Mouse (Mus musculus): ENCODE results near the gene Nkapl.
"Not testable (repeated sequence)": the region's sequence is repeated elsewhere in the genome, so short reads cannot be mapped to it uniquely, and the experiment has no call there.

Nkapl gene

DNA sequence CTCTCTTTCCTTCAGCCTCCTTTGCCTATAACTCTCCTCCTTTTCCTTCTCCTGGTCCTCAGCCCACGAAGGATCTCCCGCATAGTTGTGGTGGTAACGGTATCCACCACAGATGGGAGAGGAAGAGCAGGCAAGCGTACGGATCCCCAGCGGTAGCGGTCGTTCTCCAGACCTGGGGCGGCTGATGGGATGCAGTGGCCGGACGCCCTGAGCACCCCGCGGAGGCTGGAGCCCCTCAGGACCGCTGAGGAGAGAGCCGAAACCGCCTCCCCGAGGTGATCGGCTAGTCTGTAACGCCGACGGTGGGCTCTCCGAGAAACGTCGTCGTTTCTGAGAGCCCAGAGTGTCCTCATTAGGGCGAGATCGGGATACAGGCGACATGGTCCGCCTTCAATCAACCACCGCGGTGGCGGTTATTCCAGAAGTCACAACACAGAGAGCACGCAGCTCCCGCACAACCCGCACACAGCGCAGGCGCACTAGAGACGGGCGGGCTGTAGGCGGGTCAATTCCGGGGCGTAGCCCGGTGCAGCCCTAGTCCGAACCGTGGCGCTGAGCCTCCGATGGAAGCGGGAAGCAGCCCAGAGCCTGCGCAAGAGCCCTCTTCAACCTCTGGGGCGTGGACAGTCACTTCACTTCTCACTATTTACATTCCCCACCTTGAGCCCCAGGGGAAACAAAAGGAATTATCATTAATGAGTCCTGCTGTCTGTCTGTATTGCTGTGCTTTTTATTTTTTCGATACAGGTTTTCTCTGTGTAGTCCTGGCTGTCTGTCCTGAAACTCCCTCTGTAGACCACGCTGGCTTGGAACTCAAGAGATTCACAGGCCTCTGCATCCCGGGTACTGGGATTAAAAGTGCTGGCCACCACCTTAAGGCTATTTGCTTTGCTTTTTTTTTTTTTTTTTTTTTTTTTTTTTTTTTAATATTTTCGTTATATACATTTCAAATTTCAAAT is at the start of gene Nkapl:
Nkapl (minus strand) TSS at position 449 of the 959 bp plus-strand sequence.
- DNase-seq (ENCODE audit: low spot score), result peak; percentile 48

DNA sequence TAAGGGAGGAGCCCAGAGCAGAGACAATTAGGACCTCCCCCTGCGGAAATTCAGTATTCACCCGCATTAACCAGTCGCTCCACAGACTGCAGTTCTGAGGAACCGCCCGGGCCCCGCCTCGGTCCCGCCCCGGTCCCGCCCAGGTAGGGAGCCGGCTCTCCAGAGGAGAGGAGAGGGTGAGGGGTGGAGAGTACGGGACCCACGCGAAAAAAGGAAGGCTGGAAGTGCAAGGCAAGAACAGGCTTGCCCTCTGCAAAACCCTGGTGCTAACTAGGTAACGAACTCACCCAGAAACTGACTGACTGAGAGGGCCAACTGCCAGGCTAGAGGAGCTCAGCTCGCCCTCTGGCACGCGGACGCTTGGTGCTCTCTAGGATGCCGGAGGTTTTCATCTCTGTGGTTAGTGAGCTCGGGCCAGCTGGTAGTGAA is 37.9 kb upstream of the Nkapl start:
- peak; percentile 58 for DNase-seq (ENCODE audit: low spot score)

DNA sequence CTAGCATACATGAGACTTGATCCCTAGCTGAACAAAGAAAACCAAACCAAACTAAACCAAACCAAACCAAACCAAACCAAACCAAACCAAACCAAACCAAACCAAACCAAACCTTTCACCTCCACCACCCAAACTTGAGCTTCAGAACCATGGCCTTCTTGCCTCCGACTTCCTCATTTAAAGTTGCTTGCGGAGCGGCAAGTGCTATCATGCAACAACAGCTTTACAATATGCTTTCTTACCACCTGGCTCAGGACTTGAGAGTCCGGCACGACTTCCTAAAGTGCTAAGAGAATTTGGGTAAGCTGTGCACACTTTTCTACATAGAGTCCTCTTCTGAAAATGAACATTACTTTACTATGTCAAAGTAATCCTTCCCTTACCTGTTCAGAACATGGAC is 34.0 kb upstream of the Nkapl start:
- no peak for DNase-seq (ENCODE audit: low spot score)

DNA sequence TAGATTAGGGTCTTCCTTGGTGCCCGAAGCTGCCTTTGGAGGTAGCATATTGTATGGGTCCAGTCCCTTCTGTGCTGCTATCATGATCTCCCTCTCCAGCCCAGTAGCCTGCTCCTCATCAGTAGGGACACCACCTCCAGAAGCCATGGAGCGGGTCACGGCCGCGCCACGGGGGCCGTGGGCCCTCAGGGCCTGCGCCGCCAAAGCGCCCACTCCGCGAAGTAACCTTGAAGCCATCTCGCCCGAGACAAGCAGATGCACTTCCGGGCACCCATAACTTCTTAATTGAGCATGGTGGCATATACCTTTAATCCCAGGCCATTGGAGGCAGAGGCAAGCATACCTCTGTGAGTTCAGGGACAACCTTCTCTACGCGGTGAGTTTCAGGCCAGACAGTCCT is 32.9 kb upstream of the Nkapl start, which contains the start of gene Gm11273:
Gm11273 (minus strand) TSS at position 237 of the 400 bp plus-strand sequence.
- DNase-seq (ENCODE audit: low spot score), result not testable (repeated sequence)

DNA sequence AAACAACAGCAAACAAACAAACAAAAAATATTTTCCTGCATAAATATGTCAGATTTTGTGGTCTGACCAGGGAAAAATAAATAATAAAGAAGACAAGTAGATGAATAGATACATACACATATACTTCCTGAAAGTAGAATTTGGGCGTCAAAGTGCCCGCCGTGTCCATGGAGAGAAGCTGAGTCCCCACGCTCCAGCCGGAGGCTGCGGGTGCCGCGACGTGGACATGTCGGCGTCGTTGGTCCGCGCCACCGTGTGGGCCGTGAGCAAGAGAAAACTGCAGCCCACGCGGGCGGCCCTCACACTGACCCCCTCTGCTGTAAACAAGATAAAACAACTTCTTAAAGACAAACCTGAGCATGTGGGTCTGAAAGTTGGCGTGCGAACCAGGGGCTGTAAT is 26.8 kb upstream of the Nkapl start, which contains the start of gene AK157302:
AK157302 (plus strand) TSS at position 144 of the 400 bp plus-strand sequence.
- no peak for DNase-seq (ENCODE audit: low spot score)

DNA sequence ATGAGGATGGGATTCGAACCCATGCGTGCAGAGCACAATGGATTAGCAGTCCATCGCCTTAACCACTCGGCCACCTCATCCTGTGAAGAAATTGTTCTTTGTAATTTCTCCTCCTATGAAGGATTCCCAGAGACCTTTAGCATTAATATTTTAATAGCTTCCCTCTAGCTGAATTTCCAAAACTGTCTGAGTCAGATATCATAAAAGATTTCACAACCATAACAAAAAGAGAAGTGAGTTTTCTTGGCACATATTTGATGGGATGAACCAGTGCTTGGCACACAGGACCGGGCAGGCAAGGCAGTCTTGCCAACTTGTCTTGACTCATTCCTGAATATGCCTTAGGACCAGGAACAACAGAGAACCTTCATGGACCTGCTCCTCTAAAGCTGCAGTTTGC is 24.5 kb upstream of the Nkapl start:
- no peak for DNase-seq (ENCODE audit: low spot score)

DNA sequence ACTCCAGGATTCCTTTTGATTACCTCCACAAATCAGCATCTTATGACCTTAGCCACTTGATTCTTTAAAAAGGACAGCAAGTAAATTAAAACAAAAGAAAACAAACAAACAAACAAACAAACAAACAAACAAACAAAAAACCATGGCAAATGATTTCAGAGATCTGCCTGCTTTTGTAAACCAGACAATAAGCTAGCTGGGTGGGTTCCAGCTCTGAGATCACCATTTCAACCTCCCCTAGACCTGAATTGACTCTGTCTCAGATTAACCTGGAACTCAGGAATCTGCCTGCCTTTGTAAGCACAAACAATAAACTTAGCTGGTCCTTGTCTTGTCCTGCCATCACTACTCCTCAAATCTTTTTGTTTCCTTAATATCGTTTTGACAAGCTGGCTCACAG is 18.6 kb upstream of the Nkapl start:
- DNase-seq (ENCODE audit: low spot score), result no peak

DNA sequence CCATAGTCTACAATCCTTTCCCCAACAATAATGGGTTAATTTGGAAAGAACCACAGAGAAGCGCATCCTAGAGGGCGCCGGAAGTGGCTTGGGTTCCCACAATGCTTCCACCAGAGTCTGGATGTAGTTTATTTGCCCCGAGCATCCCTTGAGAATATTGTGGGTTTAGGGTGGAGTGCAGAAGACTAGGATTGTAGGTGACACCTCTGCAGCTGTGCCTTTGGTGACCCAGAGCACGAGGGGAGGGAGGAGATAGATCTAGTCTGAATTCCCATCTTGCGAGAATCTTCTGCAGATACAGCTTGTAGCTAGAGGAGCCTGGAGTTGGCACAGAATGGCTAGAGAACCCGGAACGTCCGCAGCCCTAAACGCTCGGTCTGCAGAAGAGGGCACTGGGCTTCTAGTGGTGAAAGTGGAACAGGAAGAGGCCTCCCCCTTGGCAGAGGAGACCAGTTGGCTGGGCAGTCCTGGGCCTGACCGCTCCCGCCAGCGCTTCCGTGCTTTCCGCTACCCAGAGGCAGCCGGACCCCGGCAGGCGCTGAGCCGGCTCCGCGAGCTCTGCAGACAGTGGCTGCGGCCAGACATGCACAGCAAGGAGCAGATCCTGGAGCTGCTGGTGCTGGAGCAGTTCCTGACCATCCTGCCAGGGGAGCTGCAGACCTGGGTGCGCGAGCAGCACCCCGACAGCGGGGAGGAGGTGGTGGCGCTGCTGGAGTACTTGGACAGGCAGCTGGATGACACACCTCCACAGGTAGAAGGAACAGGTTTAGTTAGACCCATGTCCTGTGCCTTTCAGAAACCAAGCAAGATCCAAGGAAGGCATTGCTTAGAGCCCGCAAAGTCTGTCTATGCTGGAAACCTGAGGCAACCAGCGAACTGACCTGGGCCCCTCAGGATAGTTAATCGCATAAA is 10.7 kb upstream of the Nkapl start, which contains the start of the genes Zkscan4 and Gm10065:
Zkscan4 (plus strand) TSS at position 149 of the 912 bp plus-strand sequence.
Gm10065 (minus strand) TSS at position 683 of the 912 bp plus-strand sequence.
- DNase-seq (ENCODE audit: low spot score), result peak; percentile 57

DNA sequence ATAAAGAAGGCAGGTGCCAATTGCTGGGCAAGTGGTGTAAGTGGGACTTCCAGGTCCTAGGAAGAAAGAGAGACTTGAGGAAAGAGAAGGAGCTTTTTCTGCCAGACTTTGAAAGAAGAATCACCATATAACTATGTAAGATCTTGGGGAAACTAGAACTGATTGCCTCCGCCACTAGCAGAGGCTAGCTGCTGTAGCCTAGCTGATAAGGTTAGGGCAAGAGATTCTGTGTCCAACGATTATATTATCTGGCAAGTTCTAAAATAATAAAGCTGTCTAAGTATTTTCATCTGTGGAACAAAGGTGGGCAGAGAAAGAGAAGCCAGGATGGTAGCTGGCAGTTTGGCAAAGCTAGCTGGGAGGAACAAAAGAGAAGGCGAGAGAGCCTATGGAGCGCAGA is 4.1 kb upstream of the Nkapl start:
- no peak for DNase-seq (ENCODE audit: low spot score)

DNA sequence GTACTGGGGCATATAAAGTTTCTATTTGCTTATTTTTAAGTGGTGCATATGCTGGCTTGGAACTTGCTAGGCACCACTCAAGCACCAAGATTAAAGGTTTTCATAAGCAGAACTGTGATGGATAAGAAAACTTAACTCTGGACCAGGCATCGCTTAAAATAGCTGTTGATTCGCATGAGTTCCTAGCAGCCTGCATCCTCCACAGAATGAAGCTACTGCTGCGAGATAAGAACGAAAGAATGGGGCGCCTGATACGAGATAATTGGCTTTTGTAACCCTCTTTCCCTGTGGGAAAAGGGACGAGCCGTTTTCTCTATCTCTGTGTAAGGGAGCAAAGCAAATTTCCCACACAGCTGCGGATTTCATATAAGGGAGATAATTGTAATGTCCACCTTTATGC is 788 bp upstream of the Nkapl start:
- DNase-seq (ENCODE audit: low spot score), result no peak

DNA sequence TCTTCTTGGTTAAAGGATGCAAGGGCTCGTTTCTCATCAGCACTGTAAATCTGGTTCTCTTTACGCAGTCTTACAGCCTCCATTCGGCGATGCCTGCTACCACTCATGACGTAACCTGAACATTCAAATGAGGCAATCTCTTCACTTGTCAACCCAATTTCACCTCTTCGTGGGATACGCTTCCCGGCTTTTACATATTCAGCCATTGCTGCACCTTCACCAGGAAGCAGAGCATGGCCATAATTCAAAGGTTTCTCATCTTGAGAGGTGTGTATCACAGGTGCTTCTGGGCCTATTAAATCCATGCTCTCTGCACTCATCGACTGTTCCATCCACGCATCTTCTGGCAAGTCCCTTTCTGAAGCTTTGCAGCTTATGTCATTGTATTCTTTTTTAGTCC is 973 bp downstream of the Nkapl start:
- no peak for DNase-seq (ENCODE audit: low spot score)

DNA sequence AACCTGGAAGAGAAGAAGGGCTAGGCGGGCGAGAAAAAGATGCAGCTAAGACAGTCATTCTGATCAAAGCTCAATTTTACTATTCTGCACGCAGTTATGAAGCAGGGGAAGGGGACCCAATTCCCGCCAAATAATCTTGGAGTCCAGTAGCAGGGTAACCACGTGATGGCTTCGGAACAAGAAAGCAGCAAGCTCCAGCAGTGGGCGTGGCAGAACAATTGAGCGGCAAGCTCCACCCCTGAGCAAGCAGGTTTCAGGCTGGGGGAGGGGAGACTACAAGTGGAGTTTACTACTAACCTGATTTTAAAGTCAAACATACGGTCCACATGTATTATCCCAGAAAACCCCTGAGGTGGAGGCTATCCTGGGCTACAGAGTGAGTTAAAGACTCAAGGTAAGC is 5.8 kb downstream of the Nkapl start:
- DNase-seq (ENCODE audit: low spot score), result not testable (repeated sequence)

DNA sequence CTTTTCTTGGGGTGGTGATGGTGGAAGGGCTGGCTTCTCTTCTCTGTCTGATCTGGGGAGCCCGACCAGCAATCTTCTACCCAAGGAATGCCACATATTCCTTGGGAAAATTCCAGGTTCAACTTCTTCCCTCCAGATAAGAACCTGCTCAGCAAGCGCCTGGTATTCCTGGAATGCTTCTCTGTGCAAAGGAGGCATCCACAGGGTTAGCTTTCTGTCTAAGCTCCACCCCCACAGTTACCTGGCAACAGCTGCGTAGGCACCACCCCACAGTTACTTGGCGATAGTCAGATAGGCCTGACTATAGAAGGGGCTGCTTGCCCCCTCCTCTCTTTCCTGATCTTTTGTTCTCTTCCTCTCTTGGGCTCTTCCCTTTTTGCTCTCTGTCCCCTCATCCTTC is 12.0 kb downstream of the Nkapl start:
- no peak for DNase-seq (ENCODE audit: low spot score)

DNA sequence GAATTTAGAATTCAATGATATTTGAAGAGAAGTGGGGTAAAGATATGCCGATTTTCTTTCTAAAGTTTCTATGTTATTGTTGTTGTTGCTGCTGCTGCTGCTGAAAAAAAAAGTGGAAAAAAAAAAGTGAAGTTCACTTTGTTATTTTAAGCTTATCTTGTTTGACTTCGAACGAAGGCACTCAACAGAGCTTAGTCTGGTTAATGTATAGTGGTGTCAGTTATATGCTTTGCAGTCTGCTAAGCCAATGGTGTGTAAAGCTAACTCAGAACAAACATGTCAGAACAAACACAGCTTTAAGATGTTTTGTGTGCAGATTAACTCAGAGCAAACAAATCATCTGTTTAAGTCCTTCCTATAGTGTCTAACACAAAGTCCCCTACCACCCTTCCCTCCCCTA is 14.2 kb downstream of the Nkapl start:
- no peak for DNase-seq (ENCODE audit: low spot score)

DNA sequence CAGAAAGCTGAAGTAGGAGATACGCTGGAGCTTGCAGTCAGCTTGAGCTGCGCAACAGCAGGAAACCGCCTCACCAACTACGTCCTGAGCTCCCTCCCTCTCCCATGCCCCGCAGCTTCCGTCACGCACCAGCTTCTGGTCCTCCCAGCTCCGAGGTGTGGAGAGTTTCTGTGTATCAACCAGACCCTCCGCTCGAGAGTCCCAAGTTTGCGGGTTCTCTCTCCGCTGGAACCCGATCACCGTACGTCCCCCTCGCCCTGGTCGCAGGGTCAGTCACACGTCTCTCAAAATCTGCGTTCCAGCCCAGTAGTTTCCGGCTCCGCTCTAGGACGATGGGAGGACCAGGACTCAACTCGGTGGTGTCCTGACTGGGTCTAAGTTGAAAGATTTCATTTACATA is 14.9 kb downstream of the Nkapl start, which contains the start of gene Zscan26:
Zscan26 (minus strand) TSS at position 282 of the 400 bp plus-strand sequence.
- DNase-seq (ENCODE audit: low spot score), result peak; percentile 68

DNA sequence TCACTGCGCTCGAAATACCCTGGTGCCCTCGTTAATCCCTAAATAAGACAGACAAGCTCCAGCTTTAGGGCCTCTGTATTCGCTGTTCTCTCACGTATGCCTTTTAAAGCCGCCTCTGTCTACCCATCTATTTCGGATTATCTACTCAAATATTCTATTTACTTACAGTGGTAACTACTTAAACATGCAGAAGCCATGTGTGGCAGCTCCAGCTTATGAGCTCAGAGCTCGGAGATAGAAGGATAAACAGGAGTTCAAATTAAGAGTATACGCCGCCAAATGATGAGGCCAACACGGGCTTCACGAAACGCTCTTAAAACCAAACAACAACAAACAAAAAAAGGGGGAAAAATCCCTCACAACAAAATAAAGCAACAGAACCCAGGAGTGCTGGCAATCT is 15.3 kb downstream of the Nkapl start:
- DNase-seq (ENCODE audit: low spot score), result no peak

DNA sequence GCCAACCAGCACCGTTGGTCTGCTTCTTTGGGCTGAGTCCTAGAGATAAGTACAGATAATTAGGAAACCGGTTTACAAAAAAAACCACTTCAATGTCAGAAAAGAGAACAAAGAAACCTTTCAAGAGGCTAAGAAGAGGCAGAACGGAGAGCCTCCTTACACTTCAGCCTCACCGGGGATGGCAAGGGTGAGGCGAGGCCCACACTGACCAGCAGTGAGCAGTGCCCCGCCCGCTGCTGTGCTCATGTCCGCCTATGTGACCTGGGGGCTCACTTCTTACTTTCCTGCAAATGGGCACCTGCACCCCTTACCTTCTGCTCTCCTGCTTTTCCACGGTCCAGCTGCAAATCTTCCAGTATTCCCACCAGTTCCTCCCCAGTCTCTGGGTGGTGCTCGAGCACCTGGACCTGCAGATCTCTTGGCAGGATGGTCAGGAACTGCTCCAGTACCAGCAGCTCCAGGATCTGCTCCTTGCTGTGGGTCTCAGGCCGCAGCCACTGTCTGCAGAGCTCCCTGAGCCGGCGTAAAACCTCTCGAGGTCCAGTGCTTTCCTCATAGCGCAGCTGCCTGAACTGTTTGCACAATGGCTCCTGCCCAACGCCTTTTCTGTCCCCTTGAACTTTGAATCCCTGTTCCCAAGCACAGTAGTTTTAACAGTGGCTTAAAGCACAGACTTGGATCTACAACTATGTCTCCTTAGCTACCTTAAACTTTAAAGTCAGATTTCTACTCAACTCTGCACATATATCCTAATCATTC is 20.3 kb downstream of the Nkapl start:
- DNase-seq (ENCODE audit: low spot score), result no peak

DNA sequence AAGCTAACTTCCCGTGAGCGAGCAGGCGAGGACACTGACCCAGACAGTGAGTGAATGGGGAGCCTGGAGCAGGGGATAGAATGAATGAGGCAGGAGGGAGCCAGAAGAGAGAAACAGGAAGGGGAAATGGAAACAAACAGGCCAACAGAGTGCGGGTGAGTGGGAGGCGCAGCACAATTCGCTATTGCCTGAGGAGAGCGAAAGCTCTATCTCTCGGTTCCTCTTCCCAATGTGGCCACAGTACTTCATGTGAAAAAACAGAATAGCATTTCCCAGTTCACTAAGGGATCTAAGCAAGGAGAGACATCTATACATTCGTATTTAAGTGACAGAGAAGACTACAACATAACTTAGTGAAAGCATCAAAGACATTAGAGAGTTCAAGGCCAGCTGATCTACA is 21.5 kb downstream of the Nkapl start:
- DNase-seq (ENCODE audit: low spot score), result no peak

DNA sequence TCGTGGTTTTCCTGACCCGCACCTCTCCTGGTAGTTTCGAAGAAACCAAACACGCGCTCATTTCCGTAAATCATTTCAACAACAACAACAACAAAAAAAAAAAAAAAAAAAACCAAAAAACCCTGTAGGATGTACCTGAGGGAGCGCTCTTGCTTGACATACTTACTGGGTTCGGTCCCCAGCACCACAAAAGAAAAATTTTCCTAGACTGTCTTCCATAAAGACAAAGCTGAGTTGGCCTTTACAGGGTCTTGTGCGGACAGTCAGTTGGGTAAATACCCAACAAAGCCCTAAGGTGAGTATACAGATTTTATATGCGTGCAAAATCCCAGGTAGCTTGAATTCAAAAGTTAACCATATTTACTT is 27.1 kb downstream of the Nkapl start:
- DNase-seq (ENCODE audit: low spot score), result no peak

DNA sequence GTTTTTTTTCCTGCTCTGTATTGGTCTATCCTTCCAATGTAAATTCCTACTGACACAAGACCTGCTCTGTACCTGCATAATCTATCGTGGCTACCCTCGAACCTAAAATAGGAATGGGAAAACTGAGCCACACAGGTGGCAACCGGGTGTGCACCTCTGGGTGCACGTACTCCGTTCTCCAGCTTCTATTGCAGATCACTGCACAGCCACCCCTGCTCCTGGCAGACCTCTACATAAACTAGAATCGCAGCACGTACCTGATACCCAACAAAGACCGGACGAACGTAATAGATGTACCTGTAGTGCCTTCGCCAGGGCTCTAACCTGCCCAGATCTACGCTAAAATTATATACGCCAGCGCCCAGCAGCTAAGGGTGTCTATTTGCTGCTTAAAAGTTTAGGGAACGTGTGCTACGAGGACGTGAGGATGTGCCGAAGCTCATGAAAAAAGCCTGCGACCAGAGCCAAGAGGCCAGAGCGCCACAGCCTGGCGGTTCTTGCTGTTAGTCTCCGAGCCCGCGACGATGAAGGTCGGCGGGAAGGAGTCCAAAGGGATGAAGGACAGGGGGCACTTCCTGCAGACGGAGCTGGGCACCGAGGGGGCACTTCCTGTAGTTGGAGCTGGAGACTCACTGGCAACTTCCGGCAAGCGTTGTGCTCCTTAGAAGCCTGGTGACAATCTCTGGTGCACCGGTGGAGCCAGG is 27.7 kb downstream of the Nkapl start, which contains the start of gene Pgbd1:
Pgbd1 (minus strand) TSS at position 556 of the 704 bp plus-strand sequence.
- DNase-seq (ENCODE audit: low spot score), result peak; percentile 47

DNA sequence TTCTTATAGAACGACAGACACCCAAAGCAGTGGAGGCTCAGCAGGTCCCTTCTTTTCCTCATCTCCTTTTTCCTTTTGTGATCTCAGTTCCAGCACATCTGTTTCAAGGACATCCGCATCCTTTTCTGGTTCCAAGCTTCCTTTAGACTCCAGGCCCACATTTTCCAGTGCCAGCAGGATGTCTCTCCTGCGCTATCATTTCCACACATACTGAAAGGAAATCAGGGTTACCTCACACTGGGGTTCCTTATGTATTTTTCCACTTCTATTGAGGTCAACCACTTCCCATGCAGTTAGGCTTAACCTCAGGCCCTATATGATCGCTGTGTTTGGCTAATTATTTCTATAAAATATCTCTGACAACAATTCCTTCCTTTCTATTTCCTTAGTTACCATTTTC is 32.8 kb downstream of the Nkapl start:
- no peak for DNase-seq (ENCODE audit: low spot score)
